Mouse (Mus musculus) midbrain, embryonic 11.5 days (tissue): ENCODE data around the gene Sod3. TPM values are rescaled to one million over a fixed set of nuclear protein-coding genes. Genes with fewer than 3 reads are reported as not detected.

Experiments
- ATAC-seq: fragments of 200-750 bp; cut with Nextera tagmentation; 2 replicates; pipeline ENCODE4 v1.8.0; 2017; ENCODE audit warnings: moderate TSS enrichment, moderate library complexity; ENCODE audit not compliant: low FRiP score
- DNase-seq: peaks from one replicate; pipeline ENCODE4 v3.0.0; 2015; ENCODE audit warnings: low spot score; ENCODE audit errors: missing footprints
- H3K27ac ChIP-seq: fragments of 300-500 bp; sonication (generic); 2 replicates; pipeline ENCODE4 v1.5.1; 2014; ENCODE audit warnings: low read depth, low read length
- H3K27me3 ChIP-seq: fragments of 300-500 bp; sonication (generic); 2 replicates; pipeline ENCODE4 v1.6.1; 2014; ENCODE audit warnings: mild to moderate bottlenecking, low read length, moderate library complexity, mixed read lengths; ENCODE audit not compliant: control insufficient read depth, insufficient read depth
- H3K36me3 ChIP-seq: fragments of 300-500 bp; sonication (generic); 2 replicates; pipeline ENCODE4 v1.6.1; 2014; ENCODE audit warnings: mild to moderate bottlenecking, low read length, moderate library complexity, mixed read lengths; ENCODE audit not compliant: control insufficient read depth, insufficient read depth
- H3K4me1 ChIP-seq: fragments of 300-500 bp; sonication (generic); 2 replicates; pipeline ENCODE4 v1.6.1; 2014; ENCODE audit warnings: low read length; ENCODE audit not compliant: control insufficient read depth, insufficient read depth
- H3K4me2 ChIP-seq: fragments of 300-500 bp; sonication (generic); 2 replicates; pipeline ENCODE4 v1.6.1; 2014; ENCODE audit warnings: mild to moderate bottlenecking, moderate library complexity
- H3K4me3 ChIP-seq: fragments of 300-500 bp; sonication (generic); 2 replicates; pipeline ENCODE4 v1.5.1; 2014; ENCODE audit warnings: low read depth, low read length
- H3K9ac ChIP-seq: fragments of 300-500 bp; sonication (generic); 2 replicates; pipeline ENCODE4 v1.6.1; 2014; ENCODE audit warnings: low read length
- H3K9me3 ChIP-seq: fragments of 300-500 bp; sonication (generic); 2 replicates; pipeline ENCODE4 v1.6.1; 2016; ENCODE audit warnings: low read length; ENCODE audit not compliant: control insufficient read depth
- WGBS: fragments of 180-500 bp; shearing (Covaris S2); extraction: QIAGEN DNeasy Blood & Tissue Kit; methylation state at CpG from one replicate; pipeline ENCODE4 v1.1.7; 2014; 5-methylcytosine and 5-hydroxymethylcytosine counted together
- polyA plus RNA-seq: library from polyadenylated mRNA; unstranded; fragments of >200 nt; fragmentation: Nextera tagmentation; extraction: Ambion mirVana; gene quantifications from 2 replicates; pipeline ENCODE4 v1.2.1, GENCODE M21; 2014

The Sod3 gene
- polyA plus RNA-seq, 1 experiment from 2014 or later: 0.74 TPM

- peak; percentile 67 for DNase-seq
- Histone ChIP-seq H3K27me3 (peaks cover 2% of the 10 kb centered on the region; the same call in 1 of the 2 replicates), H3K4me3 (no peak overlapping the region), H3K9ac (no peak overlapping the region), H3K27ac (no peak overlapping the region), H3K4me2 (no peak overlapping the region), H3K9me3 (no peaks in the 10 kb centered on the region), H3K36me3 (no peaks in the 10 kb centered on the region), H3K4me1 (peaks cover 6% of the 10 kb centered on the region; the same call in 1 of the 2 replicates)
- WGBS: 79% methylated on average over 2 of the region's 2 CpGs
- no peak for ATAC-seq
Measured at GRCm38 (mm10) chr5:52366661-52367060, 3.1 kb downstream of the Sod3 start.

- peaks cover 2% of the 10 kb centered on the region; the same call in 1 of the 2 replicates for H3K4me1 ChIP-seq
- H3K4me2 ChIP-seq: peak overlapping the region; percentile 32
- H3K4me3 ChIP-seq: peak overlapping the region; percentile 11; the same call in 1 of the 2 replicates
- peaks cover 2% of the 10 kb centered on the region; the same call in 1 of the 2 replicates for H3K27me3 ChIP-seq
- ATAC-seq (peak; percentile 60), DNase-seq (peak; percentile 89)
- H3K27ac ChIP-seq: no peak overlapping the region
- WGBS: 51% methylated on average over 63 of the region's 63 CpGs
- peak overlapping the region; percentile 63 for H3K9ac ChIP-seq
- no peaks in the 10 kb centered on the region for H3K9me3 ChIP-seq
- no peaks in the 10 kb centered on the region for H3K36me3 ChIP-seq
Measured at GRCm38 (mm10) chr5:52367866-52368840, 4.6 kb downstream of the Sod3 start.

GRCm38 (mm10) chr5:52370901-52371300 lies 7.3 kb downstream of the Sod3 start:
- no peaks in the 10 kb centered on the region for H3K9me3 ChIP-seq
- peaks cover 2% of the 10 kb centered on the region; the same call in 1 of the 2 replicates for H3K27me3 ChIP-seq
- WGBS: 88% methylated on average over 6 of the region's 6 CpGs
- H3K4me2 ChIP-seq: no peak overlapping the region
- H3K27ac ChIP-seq: no peak overlapping the region
- H3K4me3 ChIP-seq: no peak overlapping the region
- peak; percentile 69 for DNase-seq
- no peak overlapping the region for H3K9ac ChIP-seq
- ATAC-seq: no peak
- H3K36me3 ChIP-seq: no peaks in the 10 kb centered on the region
- H3K4me1 ChIP-seq: no peaks in the 10 kb centered on the region

GRCm38 (mm10) chr5:52375847-52376246 lies 12.3 kb downstream of the Sod3 start:
- Histone ChIP-seq H3K4me1 (no peaks in the 10 kb centered on the region), H3K9ac (no peak overlapping the region), H3K4me3 (no peak overlapping the region), H3K9me3 (no peaks in the 10 kb centered on the region), H3K27ac (no peak overlapping the region), H3K36me3 (no peaks in the 10 kb centered on the region), H3K4me2 (no peak overlapping the region), H3K27me3 (no peaks in the 10 kb centered on the region)
- DNase-seq (peak; percentile 66), ATAC-seq (no peak)
- WGBS: 85% methylated on average over 9 of the region's 9 CpGs

GRCm38 (mm10) chr5:52382837-52383236 lies 19.2 kb downstream of the Sod3 start:
- H3K27me3 ChIP-seq: no peaks in the 10 kb centered on the region
- peak; percentile 81 for DNase-seq
- H3K4me1 ChIP-seq: no peaks in the 10 kb centered on the region
- no peak overlapping the region for H3K9ac ChIP-seq
- H3K4me3 ChIP-seq: no peak overlapping the region
- 84% methylated on average over 8 of the region's 8 CpGs for WGBS
- no peak overlapping the region for H3K4me2 ChIP-seq
- H3K27ac ChIP-seq: no peak overlapping the region
- H3K9me3 ChIP-seq: no peaks in the 10 kb centered on the region
- no peak for ATAC-seq
- H3K36me3 ChIP-seq: no peaks in the 10 kb centered on the region

- no peak for ATAC-seq
- H3K27ac ChIP-seq: no peak overlapping the region
Measured at GRCm38 (mm10) chr5:52383748-52384147, 20.2 kb downstream of the Sod3 start.

GRCm38 (mm10) chr5:52386016-52386415 lies 22.4 kb downstream of the Sod3 start:
- Histone ChIP-seq H3K27me3 (no peaks in the 10 kb centered on the region), H3K4me3 (no peak overlapping the region), H3K4me1 (no peaks in the 10 kb centered on the region), H3K9ac (no peak overlapping the region), H3K4me2 (no peak overlapping the region), H3K9me3 (no peaks in the 10 kb centered on the region), H3K27ac (no peak overlapping the region), H3K36me3 (no peaks in the 10 kb centered on the region)
- WGBS: 87% methylated on average over 2 of the region's 2 CpGs
- DNase-seq (peak; percentile 66), ATAC-seq (no peak)

More at GRCm38 (mm10) chr5:52383748-52384147, 20.2 kb downstream of the Sod3 start:
- H3K4me1 ChIP-seq: no peaks in the 10 kb centered on the region
- H3K4me2 ChIP-seq: no peak overlapping the region
- no peak overlapping the region for H3K4me3 ChIP-seq
- H3K9me3 ChIP-seq: no peaks in the 10 kb centered on the region
- H3K27me3 ChIP-seq: no peaks in the 10 kb centered on the region
- no peak overlapping the region for H3K9ac ChIP-seq
- no peaks in the 10 kb centered on the region for H3K36me3 ChIP-seq
- WGBS: 84% methylated on average over 5 of the region's 5 CpGs
- peak; percentile 45 for DNase-seq

GRCm38 (mm10) chr5:52388092-52388749 lies 24.6 kb downstream of the Sod3 start:
- DNase-seq: peak; percentile 21
- Histone ChIP-seq H3K9me3 (no peaks in the 10 kb centered on the region), H3K9ac (no peak overlapping the region), H3K27ac (no peak overlapping the region), H3K4me3 (no peak overlapping the region), H3K4me2 (no peak overlapping the region), H3K36me3 (no peaks in the 10 kb centered on the region), H3K4me1 (no peaks in the 10 kb centered on the region), H3K27me3 (no peaks in the 10 kb centered on the region)
- 75% methylated on average over 7 of the region's 7 CpGs for WGBS
- ATAC-seq: no peak

- 92% methylated on average over 6 of the region's 6 CpGs for WGBS
Measured at GRCm38 (mm10) chr5:52390381-52390780, 26.8 kb downstream of the Sod3 start.

More at GRCm38 (mm10) chr5:52390381-52390780, 26.8 kb downstream of the Sod3 start:
- no peak for ATAC-seq
- Histone ChIP-seq H3K36me3 (no peaks in the 10 kb centered on the region), H3K9me3 (no peaks in the 10 kb centered on the region), H3K4me3 (no peak overlapping the region), H3K9ac (no peak overlapping the region), H3K4me1 (no peaks in the 10 kb centered on the region), H3K4me2 (no peak overlapping the region), H3K27me3 (no peaks in the 10 kb centered on the region), H3K27ac (no peak overlapping the region)
- DNase-seq: no peak
